Mouse (Mus musculus): ENCODE measurements around the gene Cmbl. TPM values are rescaled to one million over a fixed set of nuclear protein-coding genes. Genes with fewer than 3 reads are reported as not detected.
A peak's percentile ranks its signal among the peaks of the same experiment; 100 is the strongest.
"Not testable (repeated sequence)": the region's sequence is repeated elsewhere in the genome, so short reads cannot be mapped to it uniquely, and the experiment has no call there.

The Cmbl gene
- total RNA-seq, 1 experiment from 2014 or later, result not detected

GRCm38 (mm10) chr15:31571906-31572722, 6.9 kb downstream of the Cmbl start:
- ATAC-seq (ENCODE audit: extremely low read depth, insufficient number of reproducible peaks, low FRiP score, poor library complexity, severe bottlenecking), result peak; percentile 78

- ATAC-seq (ENCODE audit: extremely low read depth, insufficient number of reproducible peaks, low FRiP score, poor library complexity, severe bottlenecking), result no peak
Measured at GRCm38 (mm10) chr15:31573287-31573686, 8.1 kb downstream of the Cmbl start.

DNA sequence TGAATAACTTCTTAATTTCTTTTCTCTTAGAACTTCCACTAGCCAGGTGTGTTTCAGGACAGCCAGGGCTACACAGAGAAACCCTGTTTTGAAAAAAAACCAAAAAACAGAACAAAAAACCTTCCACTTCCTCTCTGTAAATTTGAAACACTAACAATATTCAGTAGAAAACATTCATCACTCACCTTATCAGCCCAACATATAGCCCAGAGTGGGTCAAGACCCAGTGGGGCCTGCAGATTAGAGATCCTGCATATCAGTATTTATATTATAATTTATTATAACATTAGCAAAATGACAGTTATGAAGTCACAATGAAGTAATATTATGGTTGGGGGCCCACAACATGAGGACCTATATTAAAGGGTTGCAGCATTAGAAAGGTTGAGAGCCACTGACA, 8.5 kb downstream of the Cmbl start:
- no peak for ATAC-seq (ENCODE audit: extremely low read depth, insufficient number of reproducible peaks, low FRiP score, poor library complexity, severe bottlenecking)

GRCm38 (mm10) chr15:31576076-31576475, 10.9 kb downstream of the Cmbl start:
- ATAC-seq (ENCODE audit: extremely low read depth, insufficient number of reproducible peaks, low FRiP score, poor library complexity, severe bottlenecking), result no peak

GRCm38 (mm10) chr15:31581086-31581485, 15.9 kb downstream of the Cmbl start:
- not testable (repeated sequence) for ATAC-seq (ENCODE audit: extremely low read depth, insufficient number of reproducible peaks, low FRiP score, poor library complexity, severe bottlenecking)

- ATAC-seq (ENCODE audit: extremely low read depth, insufficient number of reproducible peaks, low FRiP score, poor library complexity, severe bottlenecking), result no peak
Measured at GRCm38 (mm10) chr15:31583304-31584085, 18.3 kb downstream of the Cmbl start.

DNA sequence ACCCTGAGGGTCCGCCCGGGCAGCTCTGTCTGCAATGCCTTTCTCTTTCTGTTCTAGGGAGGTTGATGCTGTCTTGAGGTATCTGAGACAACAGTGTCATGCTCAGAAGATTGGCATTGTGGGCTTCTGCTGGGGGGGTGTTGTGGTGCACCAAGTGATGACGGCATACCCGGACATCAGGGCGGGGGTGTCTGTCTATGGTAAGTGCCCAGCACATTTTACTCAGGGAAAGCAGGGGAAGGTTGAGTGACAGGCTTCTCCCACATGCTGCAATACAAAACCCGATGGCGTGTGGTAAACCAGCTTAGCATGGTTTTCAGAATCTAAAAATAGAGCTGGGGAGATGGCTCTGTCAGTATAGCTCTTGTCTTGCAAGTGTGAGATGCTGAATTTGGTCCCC, 20.0 kb downstream of the Cmbl start:
- no peak for ATAC-seq (ENCODE audit: extremely low read depth, insufficient number of reproducible peaks, low FRiP score, poor library complexity, severe bottlenecking)

GRCm38 (mm10) chr15:31586088-31586487, 20.9 kb downstream of the Cmbl start:
- ATAC-seq (ENCODE audit: extremely low read depth, insufficient number of reproducible peaks, low FRiP score, poor library complexity, severe bottlenecking), result no peak

GRCm38 (mm10) chr15:31586519-31586918, 21.3 kb downstream of the Cmbl start:
- ATAC-seq (ENCODE audit: extremely low read depth, insufficient number of reproducible peaks, low FRiP score, poor library complexity, severe bottlenecking), result peak; percentile 93

- no peak for ATAC-seq (ENCODE audit: extremely low read depth, insufficient number of reproducible peaks, low FRiP score, poor library complexity, severe bottlenecking)
Measured at GRCm38 (mm10) chr15:31587789-31588188, 22.6 kb downstream of the Cmbl start.

DNA sequence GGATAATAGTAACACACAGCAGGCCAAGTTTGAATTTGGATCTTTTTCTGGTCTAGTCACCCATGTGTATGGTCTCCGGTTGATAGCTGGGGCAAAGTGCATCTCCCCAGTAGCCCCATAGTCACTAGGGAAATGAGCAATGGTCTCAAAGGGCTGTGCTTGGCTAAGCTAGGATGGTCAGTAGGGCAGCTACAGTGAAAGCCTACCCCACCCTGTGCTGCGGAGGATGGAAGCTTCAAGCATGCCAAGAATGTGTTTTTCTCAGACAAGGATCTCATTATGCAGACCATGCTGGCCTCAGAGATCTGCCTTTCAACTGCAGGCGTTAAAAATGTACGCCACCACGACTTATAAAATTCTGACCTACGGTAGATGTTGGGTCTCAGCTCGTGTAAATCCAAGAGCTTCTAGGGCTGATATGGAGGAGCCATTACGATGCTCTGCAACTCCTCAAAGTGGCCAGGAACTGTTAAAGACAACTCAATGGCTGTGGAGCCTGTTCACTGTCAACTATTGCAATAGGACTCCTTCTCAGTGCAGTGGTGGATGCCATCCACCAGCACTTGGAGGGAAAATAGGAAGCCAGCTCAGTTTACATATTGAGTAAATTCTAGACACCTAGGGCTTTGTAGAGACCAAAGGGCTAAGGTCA, 23.9 kb downstream of the Cmbl start:
- ATAC-seq (ENCODE audit: extremely low read depth, insufficient number of reproducible peaks, low FRiP score, poor library complexity, severe bottlenecking), result no peak

DNA sequence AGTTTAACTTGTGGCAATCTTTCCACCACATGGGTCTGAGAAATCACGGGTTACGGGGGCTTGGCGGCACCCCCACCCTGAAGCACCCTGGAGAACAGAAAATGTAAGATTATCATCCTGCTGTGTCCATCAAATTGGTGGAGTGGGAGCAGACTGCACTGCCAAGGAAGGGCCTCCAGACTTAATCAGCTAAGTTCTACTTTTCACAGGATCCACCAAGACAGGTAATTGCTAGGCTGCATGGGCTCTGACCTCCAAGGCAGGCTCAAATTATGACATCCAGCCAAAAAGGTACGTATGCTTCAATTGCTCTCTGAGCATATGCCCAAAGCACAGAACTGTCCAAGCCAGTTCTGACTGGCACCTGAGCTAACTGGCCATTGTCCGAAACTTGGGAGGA, 25.0 kb downstream of the Cmbl start:
- no peak for ATAC-seq (ENCODE audit: extremely low read depth, insufficient number of reproducible peaks, low FRiP score, poor library complexity, severe bottlenecking)

GRCm38 (mm10) chr15:31592531-31592930, 27.3 kb downstream of the Cmbl start:
- ATAC-seq (ENCODE audit: extremely low read depth, insufficient number of reproducible peaks, low FRiP score, poor library complexity, severe bottlenecking), result no peak

- ATAC-seq (ENCODE audit: extremely low read depth, insufficient number of reproducible peaks, low FRiP score, poor library complexity, severe bottlenecking), result no peak
Measured at GRCm38 (mm10) chr15:31594260-31594659, 29.1 kb downstream of the Cmbl start.

DNA sequence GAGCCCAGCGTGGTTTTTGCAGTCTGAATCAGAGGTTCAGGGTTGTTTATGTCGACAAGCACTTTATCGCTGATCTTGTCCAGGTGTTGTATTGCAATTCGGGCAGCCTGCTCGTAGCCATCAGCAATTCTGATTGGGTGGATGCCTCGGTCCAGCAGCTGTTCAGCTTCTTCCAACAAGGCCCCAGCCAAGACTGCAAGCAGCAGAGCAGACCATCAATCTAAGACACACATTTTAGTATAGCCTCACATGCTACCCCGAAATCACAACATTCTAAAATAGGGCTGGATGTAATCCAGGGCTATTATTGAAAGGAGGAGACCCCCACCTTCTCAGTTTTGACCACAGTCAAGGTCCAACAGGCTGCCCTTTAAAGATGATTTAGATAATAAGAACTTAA, 30.5 kb downstream of the Cmbl start:
- ATAC-seq (ENCODE audit: extremely low read depth, insufficient number of reproducible peaks, low FRiP score, poor library complexity, severe bottlenecking), result no peak

- no peak for ATAC-seq (ENCODE audit: extremely low read depth, insufficient number of reproducible peaks, low FRiP score, poor library complexity, severe bottlenecking)
Measured at GRCm38 (mm10) chr15:31599834-31600233, 34.6 kb downstream of the Cmbl start.

GRCm38 (mm10) chr15:31601279-31601645, 36.1 kb downstream of the Cmbl start:
- peak; percentile 39; the same call in 1 of the 2 replicates for ATAC-seq (ENCODE audit: extremely low read depth, insufficient number of reproducible peaks, low FRiP score, poor library complexity, severe bottlenecking)

- ATAC-seq (ENCODE audit: extremely low read depth, insufficient number of reproducible peaks, low FRiP score, poor library complexity, severe bottlenecking), result peak; percentile 86
Measured at GRCm38 (mm10) chr15:31601646-31602374, 36.6 kb downstream of the Cmbl start, which contains the start of the genes Cct5 and Fam173b. TSS of gene Cct5 (minus strand) at chr15:31601804. TSS of gene Fam173b (plus strand) at chr15:31601852.

GRCm38 (mm10) chr15:31602426-31602825, 37.2 kb downstream of the Cmbl start:
- peak; percentile 32; the same call in 1 of the 2 replicates for ATAC-seq (ENCODE audit: extremely low read depth, insufficient number of reproducible peaks, low FRiP score, poor library complexity, severe bottlenecking)
